Mouse (Mus musculus) brown adipose tissue, adult 24 weeks (tissue): Measurements from ENCODE around the gene Zmym1. TPM values are rescaled to one million over a fixed set of nuclear protein-coding genes. Genes with fewer than 3 reads are reported as not detected.
"Not testable (repeated sequence)": the region's sequence is repeated elsewhere in the genome, so short reads cannot be mapped to it uniquely, and the experiment has no call there.

Experiments
- H3K27ac ChIP-seq: fragments of 200-500 bp; replicated peaks from 2 replicates; pipeline ENCODE4 v1.5.1; 2012; ENCODE audit warnings: low read depth, mild to moderate bottlenecking, low read length
- H3K4me1 ChIP-seq: fragments of 200-500 bp; 2 replicates; pipeline ENCODE4 v1.6.1; 2012; ENCODE audit warnings: low read length, mixed read lengths; ENCODE audit not compliant: control insufficient read depth, insufficient read depth, insufficient read length
- H3K4me3 ChIP-seq: fragments of 200-500 bp; 2 replicates; pipeline ENCODE4 v1.5.1; 2012; ENCODE audit warnings: low read depth, mild to moderate bottlenecking, low read length, moderate library complexity; ENCODE audit not compliant: insufficient read depth
- polyA plus RNA-seq: library from polyadenylated mRNA; stranded (reverse); fragments of >200 nt; gene quantifications from 2 replicates; pipeline ENCODE4 v1.2.4, GENCODE M21; 2012; ENCODE audit not compliant: missing spikeins, insufficient read depth, insufficient read length

Gene Zmym1
- polyA plus RNA-seq: 2.8 and 5.0 TPM in 2 replicates

- no peaks in the 10 kb centered on the region for H3K4me1 ChIP-seq
- 0 out of 2 replicates have a peak within 1 kb of the TSS, but pooled peaks have one; percentile 13 for H3K27ac ChIP-seq
- peak within 1 kb of the TSS; percentile 97 for H3K4me3 ChIP-seq
Observed at GRCm38 (mm10) chr4:127060585-127061290, at the start of gene Zmym1. Gene Zmym1, minus strand, starts transcription at chr4:127061152.

- Histone ChIP-seq H3K27ac (no peak overlapping the region), H3K4me3 (no peak overlapping the region), H3K4me1 (no peaks in the 10 kb centered on the region)
Observed at GRCm38 (mm10) chr4:127110570-127110969, 49.6 kb upstream of the Zmym1 start.

GRCm38 (mm10) chr4:127107566-127107965 lies 46.6 kb upstream of the Zmym1 start:
- Histone ChIP-seq H3K27ac (no peak overlapping the region), H3K4me1 (no peaks in the 10 kb centered on the region), H3K4me3 (no peak overlapping the region)

GRCm38 (mm10) chr4:127099552-127099951 lies 38.6 kb upstream of the Zmym1 start:
- not testable (repeated sequence) for H3K4me3 ChIP-seq, H3K4me1 ChIP-seq, H3K27ac ChIP-seq

- Histone ChIP-seq H3K4me1 (no peaks in the 10 kb centered on the region), H3K4me3 (no peak overlapping the region), H3K27ac (no peak overlapping the region)
Observed at GRCm38 (mm10) chr4:127095090-127095489, 34.1 kb upstream of the Zmym1 start.

GRCm38 (mm10) chr4:127091188-127091587 lies 30.2 kb upstream of the Zmym1 start:
- Histone ChIP-seq H3K4me3 (no peak overlapping the region), H3K27ac (no peak overlapping the region), H3K4me1 (no peaks in the 10 kb centered on the region)

- H3K27ac ChIP-seq: no peak overlapping the region
- no peak overlapping the region for H3K4me3 ChIP-seq
- H3K4me1 ChIP-seq: no peaks in the 10 kb centered on the region
Observed at GRCm38 (mm10) chr4:127085761-127086160, 24.8 kb upstream of the Zmym1 start.

- no peak overlapping the region for H3K27ac ChIP-seq
- H3K4me1 ChIP-seq: 0 out of 2 replicates have a peak, but pooled peaks cover 2% of the 10 kb centered on the region
- no peak overlapping the region for H3K4me3 ChIP-seq
Observed at GRCm38 (mm10) chr4:127083131-127083530, 22.2 kb upstream of the Zmym1 start.

GRCm38 (mm10) chr4:127080806-127081205 lies 19.9 kb upstream of the Zmym1 start:
- no peak overlapping the region for H3K27ac ChIP-seq
- H3K4me3 ChIP-seq: no peak overlapping the region
- H3K4me1 ChIP-seq: 0 out of 2 replicates have a peak, but pooled peaks cover 2% of the 10 kb centered on the region

GRCm38 (mm10) chr4:127076875-127077548 lies 16.1 kb upstream of the Zmym1 start, which contains the start of gene Zmym6:
Gene Zmym6, plus strand, starts transcription at chr4:127077383.
- Histone ChIP-seq H3K4me1 (0 out of 2 replicates have a peak, but pooled peaks cover 2% of the 10 kb centered on the region), H3K27ac (peak within 1 kb of the TSS; percentile 94), H3K4me3 (peak within 1 kb of the TSS; percentile 87)

- Histone ChIP-seq H3K27ac (no peak overlapping the region), H3K4me3 (no peak overlapping the region)
Observed at GRCm38 (mm10) chr4:127074915-127075314, 14.0 kb upstream of the Zmym1 start.

GRCm38 (mm10) chr4:127064051-127064450 lies 3.1 kb upstream of the Zmym1 start:
- no peaks in the 10 kb centered on the region for H3K4me1 ChIP-seq
- no peak overlapping the region for H3K27ac ChIP-seq
- H3K4me3 ChIP-seq: no peak overlapping the region

More at GRCm38 (mm10) chr4:127074915-127075314, 14.0 kb upstream of the Zmym1 start:
- no peaks in the 10 kb centered on the region for H3K4me1 ChIP-seq

GRCm38 (mm10) chr4:127054522-127055198 lies 6.3 kb downstream of the Zmym1 start:
- Histone ChIP-seq H3K4me3 (no peak overlapping the region), H3K27ac (no peak overlapping the region), H3K4me1 (no peaks in the 10 kb centered on the region)

GRCm38 (mm10) chr4:127053071-127053470 lies 7.9 kb downstream of the Zmym1 start:
- H3K4me1 ChIP-seq: no peaks in the 10 kb centered on the region
- no peak overlapping the region for H3K27ac ChIP-seq
- no peak overlapping the region for H3K4me3 ChIP-seq

- Histone ChIP-seq H3K4me1 (no peaks in the 10 kb centered on the region), H3K4me3 (no peak overlapping the region), H3K27ac (no peak overlapping the region)
Observed at GRCm38 (mm10) chr4:127051121-127051520, 9.8 kb downstream of the Zmym1 start.
